ENCODE assay signal across 20 mouse cellular contexts in genomic region chr13:101159878-101160277, GRCm38 (mm10).
"Had no signal": no experiment of that assay in that cellular context is flagged by ENCODE, and none has a peak within 500 bp of the region (broad histone marks: within the 10 kb centered on the region; RNA-seq: fewer than 3 reads in every experiment).

No protein-coding gene starts in this region.

- H3K27me3 ChIP-seq: limb, embryonic 13.5 days; liver, embryonic 12.5 days; liver, embryonic 15.5 days; lung, embryonic 15.5 days had no signal

- ATAC-seq: intestine, postnatal 0 days; liver, embryonic 12.5 days had no signal

- DNase-seq: kidney, adult 8-10 months; kidney, postnatal 14 days; layer of hippocampus, adult 9-11 months; liver; lung, adult 18-20 months; lung, postnatal 10 days; lung, postnatal 36 days; midbrain, embryonic 14.5 days; thymus, adult 2 months; thymus, postnatal 25 days had no signal

- H3K4me1 ChIP-seq: limb, embryonic 10.5 days; liver, embryonic 12.5 days; liver, embryonic 15.5 days; lung, embryonic 15.5 days; midbrain, embryonic 10.5 days had no signal

- H3K36me3 ChIP-seq: limb, embryonic 10.5 days; limb, embryonic 13.5 days; liver, embryonic 12.5 days; liver, embryonic 15.5 days; lung, embryonic 15.5 days; midbrain, embryonic 10.5 days had no signal

- H3K4me3 ChIP-seq: layer of hippocampus, adult 2 months; limb, embryonic 10.5 days; limb, embryonic 13.5 days; liver, embryonic 12.5 days; liver, embryonic 15.5 days; lung, embryonic 15.5 days; megakaryocyte, embryonic 14.5 days; midbrain, embryonic 10.5 days had no signal

- H3K9me3 ChIP-seq: limb, embryonic 10.5 days; limb, embryonic 13.5 days; liver, embryonic 12.5 days; liver, embryonic 15.5 days; lung, embryonic 15.5 days; megakaryocyte, embryonic 14.5 days; midbrain, embryonic 10.5 days had no signal

- H3K9ac ChIP-seq: limb, embryonic 13.5 days; liver, embryonic 12.5 days; liver, embryonic 15.5 days; lung, embryonic 15.5 days had no signal

- H3K4me2 ChIP-seq: limb, embryonic 13.5 days; liver, embryonic 12.5 days; liver, embryonic 15.5 days; lung, embryonic 15.5 days had no signal

- H3K27ac ChIP-seq: layer of hippocampus, adult 2 months; limb, embryonic 10.5 days; limb, embryonic 13.5 days; liver, embryonic 12.5 days; liver, embryonic 15.5 days; lung, embryonic 15.5 days; midbrain, embryonic 10.5 days; stomach, postnatal 0 days had no signal
